Mouse (Mus musculus): Measurements from ENCODE around the gene Tmem256. TPM values are rescaled to one million over a fixed set of nuclear protein-coding genes. Genes with fewer than 3 reads are reported as not detected.
A peak's percentile ranks its signal among the peaks of the same experiment; 100 is the strongest.

Gene Tmem256
- total and polyA plus RNA-seq, 3 experiments: 185 to 327 (median 206) TPM

GRCm38 (mm10) chr11:69876186-69876585 is 37.9 kb downstream of the Tmem256 start:
- peaks cover 22 to 76% of the 10 kb centered on the region in 2 experiments for H3K4me1 ChIP-seq (ENCODE audit: control insufficient read depth in 1 of 2, insufficient read depth in 2 of 2)
- peak overlapping the region in 2 of 3 experiments; percentile 15 to 25 for H3K4me3 ChIP-seq (replicated peaks in 1 of 3; ENCODE audit: low read depth in 2 of 3, low read length in 2 of 3, poor library complexity in 1 of 3)

DNA sequence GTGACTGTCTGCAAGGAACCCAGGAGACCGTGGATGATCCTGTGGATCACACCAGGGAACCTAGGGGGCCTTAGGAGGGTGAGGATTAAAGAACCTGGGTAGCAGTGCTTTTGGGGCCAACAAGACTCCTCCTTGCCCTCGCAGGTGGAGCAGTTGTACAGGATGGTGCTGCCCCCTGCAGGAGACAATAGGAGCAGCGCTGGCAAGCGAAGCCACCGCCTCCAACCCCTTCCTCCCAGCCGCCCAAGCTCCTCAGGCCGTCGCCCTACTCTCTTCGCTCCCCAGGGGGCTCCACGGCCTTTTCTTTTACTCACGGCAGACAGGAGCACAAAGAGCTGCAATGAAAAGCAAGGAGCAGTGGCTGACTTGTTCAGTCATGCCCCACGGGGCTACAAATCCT is 38.6 kb downstream of the Tmem256 start:
- H3K36me3 ChIP-seq (replicated peaks in 1 of 2; ENCODE audit: control insufficient read depth in 1 of 2, insufficient read depth in 1 of 2, low read length in 1 of 2): peaks cover 0 to 18% of the 10 kb centered on the region in 2 experiments
- H3K4me1 ChIP-seq (ENCODE audit: control insufficient read depth in 1 of 2, insufficient read depth in 2 of 2): peaks cover 25 to 75% of the 10 kb centered on the region in 2 experiments
- H3K9me3 ChIP-seq (replicated peaks; ENCODE audit: low read length): no peaks in the 10 kb centered on the region
- dilution Hi-C loops (cut with MboI; ENCODE audit: extremely low pct_ligation_motif_present, extremely low pct_unique_long_range_greater_than_20kb, low sequenced_read_pairs): no loop called here
- peak overlapping the region; percentile 41 for H3K4me2 ChIP-seq (ENCODE audit: insufficient read depth, low read depth, poor library complexity, severe bottlenecking)
- in situ Hi-C loops (cut with MboI; ENCODE audit: low pct_ligation_motif_present, low pct_unique_long_range_greater_than_20kb, low sequenced_read_pairs): loop anchor here (5.0 kb wide), 2 partner anchors 75 to 195 kb away; partner anchors contain the start of genes Fgf11 and Senp3
- peak; percentile 97 for DNase-seq (ENCODE audit: extremely low read depth)
- peak overlapping the region; percentile 23; the same call in 1 of the 2 replicates for H3K27ac ChIP-seq (ENCODE audit: insufficient read depth, low read depth)
- H3K27me3 ChIP-seq (replicated peaks): no peaks in the 10 kb centered on the region
- peak overlapping the region in 2 of 3 experiments; percentile 31 to 32 for H3K4me3 ChIP-seq (replicated peaks in 1 of 3; ENCODE audit: low read depth in 2 of 3, low read length in 2 of 3, poor library complexity in 1 of 3)
- peak overlapping the region; percentile 8 for H3K9ac ChIP-seq (ENCODE audit: insufficient read depth, low read depth)
- H3K79me2 ChIP-seq (replicated peaks; ENCODE audit: control insufficient read depth, extremely low read depth, insufficient read depth, poor library complexity, severe bottlenecking): no peaks in the 10 kb centered on the region
- TF ChIP-seq RCOR1 (conservative IDR thresholded peaks at IDR 0.05; ENCODE audit: low read depth, low read length) (no peak), TCF12 (IDR thresholded peaks at IDR 0.05; ENCODE audit: low read depth, low read length) (peak; percentile 71; the same call in 1 of the 2 replicates), TBP (conservative IDR thresholded peaks at IDR 0.05; ENCODE audit: low read depth, low read length) (no peak), ZMIZ1 (IDR thresholded peaks at IDR 0.05; ENCODE audit: low read depth, low read length) (no peak), ZKSCAN1 (IDR thresholded peaks at IDR 0.05; ENCODE audit: borderline replicate concordance, low read depth, low read length) (no peak), IRF4 (IDR thresholded peaks at IDR 0.05; ENCODE audit: low read depth, low read length) (peak; percentile 34; the same call in 1 of the 2 replicates), CHD2 (IDR thresholded peaks at IDR 0.05; ENCODE audit: low read length) (no peak), ELF1 (IDR thresholded peaks at IDR 0.05; ENCODE audit: low read depth, low read length) (0 out of 2 replicates have a peak, but pooled peaks have one; percentile 51), CHD1 (IDR thresholded peaks at IDR 0.05; ENCODE audit: low read depth, low read length) (0 out of 2 replicates have a peak, but pooled peaks have one; percentile 17), PAX5 (IDR thresholded peaks at IDR 0.05; ENCODE audit: low read length) (no peak), BHLHE40 (IDR thresholded peaks at IDR 0.05; ENCODE audit: low read depth, low read length) (0 out of 2 replicates have a peak, but pooled peaks have one; percentile 35), USF1 (IDR thresholded peaks at IDR 0.05; ENCODE audit: low read depth, low read length) (no peak), USF2 (conservative IDR thresholded peaks at IDR 0.05; ENCODE audit: low read depth, low read length) (no peak), KAT2A (IDR thresholded peaks at IDR 0.05; ENCODE audit: insufficient replicate concordance, low read length) (no peak), GABPA (IDR thresholded peaks at IDR 0.05; ENCODE audit: insufficient replicate concordance, low read depth, low read length) (no peak), ZNF384 (IDR thresholded peaks at IDR 0.05; ENCODE audit: low read depth, low read length) (peak; percentile 31; the same call in 1 of the 2 replicates), MAZ (IDR thresholded peaks at IDR 0.05; ENCODE audit: low read depth, low read length) (peak; percentile 79), SIN3A (IDR thresholded peaks at IDR 0.05; ENCODE audit: low read length) (peak; percentile 79; the same call in 1 of the 2 replicates), EP300 (IDR thresholded peaks at IDR 0.05; ENCODE audit: low read length) (no peak), MAX (IDR thresholded peaks at IDR 0.05; ENCODE audit: low read length) (no peak), RAD21 (IDR thresholded peaks at IDR 0.05; ENCODE audit: low read depth, low read length) (no peak; the same call in none of the 2 replicates), ETS1 (conservative IDR thresholded peaks at IDR 0.05; ENCODE audit: low read depth, low read length) (0 out of 2 replicates have a peak, but pooled peaks have one; percentile 18), MYC (IDR thresholded peaks at IDR 0.05; ENCODE audit: low read depth, low read length) (peak; percentile 63; the same call in 1 of the 2 replicates), MXI1 (IDR thresholded peaks at IDR 0.05; ENCODE audit: low read depth, low read length) (no peak), POLR2A (IDR thresholded peaks at IDR 0.05; ENCODE audit: low read depth, low read length) (no peak), HCFC1 (IDR thresholded peaks at IDR 0.05; ENCODE audit: low read depth, low read length) (peak; percentile 51), NRF1 (IDR thresholded peaks at IDR 0.05; ENCODE audit: low read depth, low read length) (peak; percentile 47; the same call in 1 of the 2 replicates), POLR2AphosphoS2 (IDR thresholded peaks at IDR 0.05; ENCODE audit: low read depth, low read length) (no peak), UBTF (IDR thresholded peaks at IDR 0.05; ENCODE audit: low read depth, low read length) (no peak), NELFE (IDR thresholded peaks at IDR 0.05; ENCODE audit: low read depth, low read length) (peak; percentile 60; the same call in 1 of the 2 replicates)

More at GRCm38 (mm10) chr11:69876186-69876585, 37.9 kb downstream of the Tmem256 start:
- Histone ChIP-seq H3K36me3 (replicated peaks in 1 of 2; ENCODE audit: control insufficient read depth in 1 of 2, insufficient read depth in 1 of 2, low read length in 1 of 2) (peaks cover 0 to 14% of the 10 kb centered on the region in 2 experiments), H3K27me3 (replicated peaks) (no peaks in the 10 kb centered on the region), H3K9ac (ENCODE audit: insufficient read depth, low read depth) (peak overlapping the region; percentile 8), H3K9me3 (replicated peaks; ENCODE audit: low read length) (no peaks in the 10 kb centered on the region), H3K79me2 (replicated peaks; ENCODE audit: control insufficient read depth, extremely low read depth, insufficient read depth, poor library complexity, severe bottlenecking) (no peaks in the 10 kb centered on the region), H3K27ac (ENCODE audit: insufficient read depth, low read depth) (peak overlapping the region; percentile 23; the same call in 1 of the 2 replicates), H3K4me2 (ENCODE audit: insufficient read depth, low read depth, poor library complexity, severe bottlenecking) (peak overlapping the region; percentile 41)
- TF ChIP-seq CHD1 (IDR thresholded peaks at IDR 0.05; ENCODE audit: low read depth, low read length): no peak
- peak; percentile 39; the same call in 1 of the 2 replicates for TF ChIP-seq IRF4 (IDR thresholded peaks at IDR 0.05; ENCODE audit: low read depth, low read length)
- TF ChIP-seq TCF12 (IDR thresholded peaks at IDR 0.05; ENCODE audit: low read depth, low read length): peak; percentile 35; the same call in 1 of the 2 replicates
- TF ChIP-seq MEF2A (IDR thresholded peaks at IDR 0.05; ENCODE audit: borderline replicate concordance, low read depth, low read length): no peak
- dilution Hi-C loops (cut with MboI; ENCODE audit: extremely low pct_ligation_motif_present, extremely low pct_unique_long_range_greater_than_20kb, low sequenced_read_pairs) (no loop called here), in situ Hi-C loops (cut with MboI; ENCODE audit: low pct_ligation_motif_present, low pct_unique_long_range_greater_than_20kb, low sequenced_read_pairs) (loop anchor here (5.0 kb wide), 2 partner anchors 74 to 194 kb away; partner anchors contain the start of genes Fgf11 and Senp3)
- DNase-seq (ENCODE audit: extremely low read depth): peak; percentile 81

Data from CH12.LX (cell line).